Mouse (Mus musculus): ENCODE data around the gene Slc38a9. TPM values are rescaled to one million over a fixed set of nuclear protein-coding genes. Genes with fewer than 3 reads are reported as not detected.

The Slc38a9 gene
- polyA plus RNA-seq, 1 experiment from 2014 or later, result 12.8 TPM

GRCm38 (mm10) chr13:112786942-112787533, 126.5 kb downstream of the Slc38a9 start:
- no peak overlapping the region for H3K4me3 ChIP-seq (ENCODE audit: low read length)
- no peak overlapping the region for H3K9ac ChIP-seq (ENCODE audit: low read depth, low read length)
- H3K27me3 ChIP-seq (replicated peaks; ENCODE audit: control insufficient read depth, insufficient read depth, low read length), result no peaks in the 10 kb centered on the region
- 62% methylated on average over 10 of the region's 10 CpGs for WGBS
- no peak overlapping the region for H3K27ac ChIP-seq (ENCODE audit: low read length)
- no peaks in the 10 kb centered on the region for H3K4me1 ChIP-seq (ENCODE audit: control insufficient read depth, insufficient read depth, low read length)
- H3K4me2 ChIP-seq (ENCODE audit: low read depth, low read length), result no peak overlapping the region
- ATAC-seq, result peak; percentile 42; the same call in 1 of the 2 replicates
- no peaks in the 10 kb centered on the region for H3K9me3 ChIP-seq (ENCODE audit: control insufficient read depth, low read length)
- no peaks in the 10 kb centered on the region for H3K36me3 ChIP-seq (ENCODE audit: control insufficient read depth, insufficient read depth, low read length)

Other genes with a start within 250 kb of the Slc38a9 start
- 24.5 and 28.9 TPM in 2 replicates for gene Il6st, start 196.7 kb upstream of the Slc38a9 start, polyA plus RNA-seq (2015; fragmentation: Nextera tagmentation; extraction: Ambion mirVana)
- 0.06 and 0.15 TPM in 2 replicates for gene Il31ra, start 66.4 kb upstream of the Slc38a9 start, polyA plus RNA-seq (2015; fragmentation: Nextera tagmentation; extraction: Ambion mirVana)
- gene Ddx4, start 8.3 kb upstream of the Slc38a9 start, polyA plus RNA-seq (2015; fragmentation: Nextera tagmentation; extraction: Ambion mirVana), result 0.18 and 0.24 TPM in 2 replicates
- gene Plpp1, start 140.0 kb downstream of the Slc38a9 start, polyA plus RNA-seq (2015; fragmentation: Nextera tagmentation; extraction: Ambion mirVana), result 94.5 and 97.3 TPM in 2 replicates

Data from intestine, embryonic 16.5 days (tissue).